Mouse (Mus musculus) cerebellum, postnatal 36 days (tissue): Measurements from ENCODE around the gene Sh3pxd2a.

Experiments
- DNase-seq, 2 experiments: peaks; one replicate each; pipeline ENCODE4 v3.0.0; 2021 to 2022; ENCODE audit warnings: mixed read lengths in 2 of 2

Sh3pxd2a gene

GRCm38 (mm10) chr19:47464304-47465241 is at the start of gene Sh3pxd2a:
TSS of gene Sh3pxd2a (minus strand) at chr19:47464401.
- no peak for DNase-seq

- DNase-seq = no peak
Observed at GRCm38 (mm10) chr19:47513618-47513897, 49.4 kb upstream of the Sh3pxd2a start.

- no peak for DNase-seq
Observed at GRCm38 (mm10) chr19:47512794-47513617, 48.8 kb upstream of the Sh3pxd2a start.

- no peak for DNase-seq
Observed at GRCm38 (mm10) chr19:47511958-47512357, 47.8 kb upstream of the Sh3pxd2a start.

GRCm38 (mm10) chr19:47511294-47511675 is 47.1 kb upstream of the Sh3pxd2a start:
- no peak for DNase-seq

- no peak for DNase-seq
Observed at GRCm38 (mm10) chr19:47510473-47511293, 46.5 kb upstream of the Sh3pxd2a start.

- DNase-seq = no peak
Observed at GRCm38 (mm10) chr19:47510135-47510472, 45.9 kb upstream of the Sh3pxd2a start.

GRCm38 (mm10) chr19:47508771-47509281 is 44.6 kb upstream of the Sh3pxd2a start:
- no peak for DNase-seq

GRCm38 (mm10) chr19:47508191-47508590 is 44.0 kb upstream of the Sh3pxd2a start:
- no peak for DNase-seq

GRCm38 (mm10) chr19:47507128-47508121 is 43.2 kb upstream of the Sh3pxd2a start:
- peak; percentile 64 to 70 for DNase-seq

- DNase-seq = no peak
Observed at GRCm38 (mm10) chr19:47503625-47504024, 39.4 kb upstream of the Sh3pxd2a start.

- DNase-seq = no peak
Observed at GRCm38 (mm10) chr19:47502563-47502962, 38.4 kb upstream of the Sh3pxd2a start.

GRCm38 (mm10) chr19:47500389-47501011 is 36.3 kb upstream of the Sh3pxd2a start:
- no peak for DNase-seq

GRCm38 (mm10) chr19:47499841-47500240 is 35.6 kb upstream of the Sh3pxd2a start:
- DNase-seq = no peak

GRCm38 (mm10) chr19:47498942-47499341 is 34.7 kb upstream of the Sh3pxd2a start:
- DNase-seq = no peak

GRCm38 (mm10) chr19:47497736-47498135 is 33.5 kb upstream of the Sh3pxd2a start:
- DNase-seq = no peak

- DNase-seq = no peak
Observed at GRCm38 (mm10) chr19:47497313-47497712, 33.1 kb upstream of the Sh3pxd2a start.

GRCm38 (mm10) chr19:47493017-47493997 is 29.1 kb upstream of the Sh3pxd2a start:
- no peak for DNase-seq

GRCm38 (mm10) chr19:47492422-47492821 is 28.2 kb upstream of the Sh3pxd2a start:
- DNase-seq = no peak

- no peak for DNase-seq
Observed at GRCm38 (mm10) chr19:47491853-47492252, 27.7 kb upstream of the Sh3pxd2a start.
